Mouse (Mus musculus): ENCODE results near the gene Ripor1. TPM values are rescaled to one million over a fixed set of nuclear protein-coding genes. Genes with fewer than 3 reads are reported as not detected.

Gene Ripor1
- total RNA-seq, 2 experiments from 2014 or later, result 88.7 to 94.8 TPM

GRCm38 (mm10) chr8:105623118-105623517 lies 18.1 kb downstream of the Ripor1 start:
- no peak for TF ChIP-seq CTCF (conservative IDR thresholded peaks at IDR 0.05)
- H3K27ac ChIP-seq, result peak overlapping the region; percentile 83
- H3K4me3 ChIP-seq, result no peak overlapping the region
- no peak for DNase-seq (ENCODE audit: low spot score in 2 of 2)

- no peak for DNase-seq (ENCODE audit: low spot score in 2 of 2)
- no peak overlapping the region for H3K4me3 ChIP-seq
- H3K27ac ChIP-seq, result peak overlapping the region; percentile 83
- no peak for TF ChIP-seq CTCF (conservative IDR thresholded peaks at IDR 0.05)
Observed at GRCm38 (mm10) chr8:105623679-105624245, 18.7 kb downstream of the Ripor1 start.

GRCm38 (mm10) chr8:105624401-105624800 lies 19.3 kb downstream of the Ripor1 start:
- peak overlapping the region; percentile 83 for H3K27ac ChIP-seq
- no peak for TF ChIP-seq CTCF (conservative IDR thresholded peaks at IDR 0.05)
- DNase-seq (ENCODE audit: low spot score in 2 of 2), result peak; percentile 71 to 90
- no peak overlapping the region for H3K4me3 ChIP-seq

GRCm38 (mm10) chr8:105624831-105625230 lies 19.8 kb downstream of the Ripor1 start:
- peak overlapping the region; percentile 83 for H3K27ac ChIP-seq

GRCm38 (mm10) chr8:105626086-105626485 lies 21.0 kb downstream of the Ripor1 start:
- H3K4me3 ChIP-seq, result no peak overlapping the region
- DNase-seq (ENCODE audit: low spot score in 2 of 2), result no peak
- peak overlapping the region; percentile 83 for H3K27ac ChIP-seq
- no peak for TF ChIP-seq CTCF (conservative IDR thresholded peaks at IDR 0.05)

More at GRCm38 (mm10) chr8:105624831-105625230, 19.8 kb downstream of the Ripor1 start:
- no peak for DNase-seq (ENCODE audit: low spot score in 2 of 2)
- TF ChIP-seq CTCF (conservative IDR thresholded peaks at IDR 0.05), result no peak
- no peak overlapping the region for H3K4me3 ChIP-seq

GRCm38 (mm10) chr8:105629337-105629736 lies 24.3 kb downstream of the Ripor1 start:
- H3K4me3 ChIP-seq, result no peak overlapping the region
- TF ChIP-seq CTCF (conservative IDR thresholded peaks at IDR 0.05), result no peak
- no peak overlapping the region for H3K27ac ChIP-seq
- no peak for DNase-seq (ENCODE audit: low spot score in 2 of 2)

- no peak for DNase-seq (ENCODE audit: low spot score in 2 of 2)
- H3K27ac ChIP-seq, result peak overlapping the region; percentile 100
- TF ChIP-seq CTCF (conservative IDR thresholded peaks at IDR 0.05), result no peak
- H3K4me3 ChIP-seq, result peak overlapping the region; percentile 75
Observed at GRCm38 (mm10) chr8:105634771-105635458, 29.9 kb downstream of the Ripor1 start.

GRCm38 (mm10) chr8:105635481-105635880 lies 30.4 kb downstream of the Ripor1 start:
- no peak for DNase-seq (ENCODE audit: low spot score in 2 of 2)
- no peak for TF ChIP-seq CTCF (conservative IDR thresholded peaks at IDR 0.05)
- peak overlapping the region; percentile 100 for H3K27ac ChIP-seq
- peak overlapping the region; percentile 75 for H3K4me3 ChIP-seq

GRCm38 (mm10) chr8:105636018-105636962 lies 31.2 kb downstream of the Ripor1 start, which contains the start of gene Ctcf:
Ctcf (plus strand) TSS chr8:105636568.
- DNase-seq (ENCODE audit: low spot score in 2 of 2), result peak; percentile 87
- peak; percentile 77 for TF ChIP-seq CTCF (conservative IDR thresholded peaks at IDR 0.05)
- peak within 1 kb of the TSS; percentile 100 for H3K27ac ChIP-seq
- H3K4me3 ChIP-seq, result peak within 1 kb of the TSS; percentile 75

- Histone ChIP-seq H3K27ac (peak within 1 kb of the TSS; percentile 100), H3K4me3 (peak within 1 kb of the TSS; percentile 75)
- no peak; the same call in 1 of the 2 replicates for TF ChIP-seq CTCF (conservative IDR thresholded peaks at IDR 0.05)
- DNase-seq (ENCODE audit: low spot score in 2 of 2), result no peak
Observed at GRCm38 (mm10) chr8:105636963-105637510, 32.0 kb downstream of the Ripor1 start, which contains the start of gene Agrp. Agrp (minus strand) TSS chr8:105637393.

- DNase-seq (ENCODE audit: low spot score in 2 of 2), result no peak
- TF ChIP-seq CTCF (conservative IDR thresholded peaks at IDR 0.05), result no peak
- H3K4me3 ChIP-seq, result peak overlapping the region; percentile 75
- H3K27ac ChIP-seq, result peak overlapping the region; percentile 100
Observed at GRCm38 (mm10) chr8:105637601-105638041, 32.6 kb downstream of the Ripor1 start.

GRCm38 (mm10) chr8:105638510-105638909 lies 33.5 kb downstream of the Ripor1 start:
- peak overlapping the region; percentile 75 for H3K4me3 ChIP-seq
- peak overlapping the region; percentile 100; the same call in 1 of the 2 replicates for H3K27ac ChIP-seq
- DNase-seq (ENCODE audit: low spot score in 2 of 2), result peak in 1 of 2 experiments; percentile 7
- no peak for TF ChIP-seq CTCF (conservative IDR thresholded peaks at IDR 0.05)
